Mouse (Mus musculus) kidney, adult 8-10 months (tissue): ENCODE data around the gene Prl7a1.

Experiments
- DNase-seq, 2 experiments: peaks; one replicate each; pipeline ENCODE4 v3.0.0; 2022

Prl7a1 gene

DNA sequence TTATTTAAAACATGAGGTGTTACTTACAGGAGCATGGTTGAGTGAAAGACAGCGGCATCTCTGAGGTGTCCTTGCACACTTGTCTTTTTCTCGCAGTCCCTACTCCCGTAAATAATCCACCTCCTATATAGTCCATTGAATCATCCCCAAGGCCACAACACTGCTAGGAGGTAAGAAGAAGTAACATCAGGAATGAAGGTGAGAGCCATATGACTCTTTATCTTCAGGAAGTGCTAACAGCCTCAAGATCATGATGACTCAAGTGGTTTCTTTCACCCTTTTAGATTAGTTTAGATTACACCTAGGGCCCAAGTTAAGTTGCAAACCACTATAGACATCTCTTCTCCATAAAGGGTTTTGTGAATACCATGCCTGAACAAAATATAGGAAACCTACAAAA lies at the start of gene Prl7a1:
Prl7a1 (minus strand) TSS at position 101 of the 400 bp plus-strand sequence.
- DNase-seq: no peak

DNA sequence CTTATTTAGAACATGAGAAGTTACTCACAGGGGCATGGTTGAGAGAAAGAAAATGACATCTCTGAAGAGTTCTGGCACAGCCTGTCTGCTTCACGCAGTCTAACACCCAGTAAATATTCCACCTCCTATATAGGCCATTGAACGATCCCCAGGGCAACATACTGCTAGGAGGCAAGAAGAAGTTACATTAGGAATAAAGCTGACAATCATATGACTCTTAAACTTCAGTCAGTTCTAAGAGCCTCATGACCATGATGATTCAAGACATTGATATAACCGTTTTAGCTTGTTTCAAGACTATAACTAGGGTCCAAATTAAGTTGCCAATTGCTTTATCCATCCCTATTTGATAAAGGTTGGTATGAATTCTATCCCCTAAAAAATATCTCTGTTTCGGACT lies 25.6 kb upstream of the Prl7a1 start, which contains the start of gene Prl7a2:
Prl7a2 (minus strand) TSS at position 101 of the 400 bp plus-strand sequence.
- no peak for DNase-seq

DNA sequence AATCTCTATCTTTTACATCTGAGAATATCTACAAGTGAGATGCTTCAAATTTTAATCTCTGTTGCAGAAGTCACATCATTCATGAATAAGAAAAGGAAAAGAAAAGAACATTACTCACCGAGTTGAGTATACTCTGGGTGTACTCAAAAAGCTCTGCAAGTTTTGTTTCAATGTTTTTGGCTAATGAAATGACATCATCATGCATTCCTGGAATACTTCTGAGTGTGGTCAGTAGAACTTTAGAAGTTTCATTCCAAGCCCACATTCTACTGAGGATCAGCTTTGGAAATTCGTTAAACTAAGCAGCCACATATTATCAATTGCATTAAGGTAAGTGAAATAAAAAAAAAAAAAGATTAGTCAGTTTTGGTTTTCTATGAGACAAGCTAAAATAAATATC lies 18.5 kb upstream of the Prl7a1 start:
- DNase-seq: no peak

DNA sequence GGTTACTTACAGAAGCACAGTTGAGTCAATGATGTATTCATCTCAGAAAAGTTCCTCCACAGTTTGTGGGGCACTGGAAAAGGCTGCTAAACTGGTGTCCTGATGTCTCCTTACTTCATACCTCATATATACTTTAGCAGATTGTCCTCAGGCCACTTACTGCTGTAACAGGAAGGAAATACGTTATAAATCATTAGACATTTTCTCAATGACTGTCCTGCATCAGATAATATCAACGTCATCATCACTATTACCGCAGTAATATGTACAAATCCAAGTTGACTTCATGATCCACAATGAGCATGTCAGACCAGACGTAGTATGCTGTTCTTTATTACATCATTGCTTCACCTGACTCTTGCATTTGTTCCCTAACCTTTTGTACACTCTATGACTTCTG lies 31.8 kb downstream of the Prl7a1 start, which contains the start of gene Prl7b1:
Prl7b1 (minus strand) TSS at position 101 of the 400 bp plus-strand sequence.
- no peak for DNase-seq
